Mouse (Mus musculus) activated CD4-positive, CD25-positive, alpha-beta regulatory T cell (primary cell): ENCODE results near the gene Afap1l2. TPM values are rescaled to one million over a fixed set of nuclear protein-coding genes. Genes with fewer than 3 reads are reported as not detected.

Experiments
- polyA plus RNA-seq, 2 experiments: library from polyadenylated mRNA; unstranded; fragments of 100-300 nt; shearing (Covaris generic); gene quantifications; one replicate each; pipeline ENCODE4 v1.2.1; 2017

Afap1l2 gene
- under 1 TPM in 1 of 2 experiments, not detected in 1; 0.12 TPM for polyA plus RNA-seq

DNA sequence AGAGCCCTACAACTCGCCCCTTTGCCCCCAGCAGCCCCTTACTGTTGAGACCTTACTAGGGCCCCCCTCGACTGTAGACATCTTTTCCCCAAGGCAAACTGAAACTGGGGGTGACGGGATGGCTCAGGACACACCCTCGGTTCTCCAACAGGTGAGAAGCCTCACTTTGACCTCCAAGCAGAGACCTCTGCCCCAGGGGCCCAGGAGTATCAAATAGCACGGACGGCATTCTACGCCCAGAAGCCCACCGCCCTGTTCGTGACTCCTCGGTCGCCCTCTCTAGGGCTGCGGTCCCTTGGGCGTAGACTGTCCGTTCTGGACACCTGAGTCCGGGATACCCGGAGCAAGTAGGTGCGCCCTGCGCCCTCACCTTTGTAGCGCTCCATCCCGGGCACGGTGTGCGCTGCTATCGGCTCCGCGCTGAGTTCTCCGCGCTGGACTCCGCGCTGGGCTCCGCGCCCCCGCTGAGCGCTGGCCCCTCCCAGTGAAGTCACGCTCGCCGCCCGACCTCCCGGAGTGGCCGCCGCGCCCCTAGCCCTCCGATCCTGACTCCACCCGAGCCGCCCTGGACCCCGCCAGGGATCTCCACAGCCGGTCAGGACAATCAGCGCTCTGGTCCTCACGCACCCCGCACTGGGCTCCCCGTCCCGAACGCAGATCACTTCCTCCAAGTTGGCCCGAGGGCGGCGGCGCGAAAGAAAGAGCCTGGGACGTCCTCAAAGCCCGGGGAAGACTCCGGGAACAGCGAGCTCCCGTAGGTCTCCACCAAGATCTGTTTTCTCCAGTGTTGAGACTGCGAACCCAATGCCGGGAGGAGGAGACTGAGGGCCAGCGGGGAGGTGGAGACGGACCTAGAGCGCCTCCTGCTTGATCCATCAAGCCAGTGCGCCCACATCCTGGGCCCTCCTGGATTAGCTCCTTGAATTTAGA is at the start of gene Afap1l2:
Afap1l2 (minus strand) TSS at position 448 of the 930 bp plus-strand sequence.

DNA sequence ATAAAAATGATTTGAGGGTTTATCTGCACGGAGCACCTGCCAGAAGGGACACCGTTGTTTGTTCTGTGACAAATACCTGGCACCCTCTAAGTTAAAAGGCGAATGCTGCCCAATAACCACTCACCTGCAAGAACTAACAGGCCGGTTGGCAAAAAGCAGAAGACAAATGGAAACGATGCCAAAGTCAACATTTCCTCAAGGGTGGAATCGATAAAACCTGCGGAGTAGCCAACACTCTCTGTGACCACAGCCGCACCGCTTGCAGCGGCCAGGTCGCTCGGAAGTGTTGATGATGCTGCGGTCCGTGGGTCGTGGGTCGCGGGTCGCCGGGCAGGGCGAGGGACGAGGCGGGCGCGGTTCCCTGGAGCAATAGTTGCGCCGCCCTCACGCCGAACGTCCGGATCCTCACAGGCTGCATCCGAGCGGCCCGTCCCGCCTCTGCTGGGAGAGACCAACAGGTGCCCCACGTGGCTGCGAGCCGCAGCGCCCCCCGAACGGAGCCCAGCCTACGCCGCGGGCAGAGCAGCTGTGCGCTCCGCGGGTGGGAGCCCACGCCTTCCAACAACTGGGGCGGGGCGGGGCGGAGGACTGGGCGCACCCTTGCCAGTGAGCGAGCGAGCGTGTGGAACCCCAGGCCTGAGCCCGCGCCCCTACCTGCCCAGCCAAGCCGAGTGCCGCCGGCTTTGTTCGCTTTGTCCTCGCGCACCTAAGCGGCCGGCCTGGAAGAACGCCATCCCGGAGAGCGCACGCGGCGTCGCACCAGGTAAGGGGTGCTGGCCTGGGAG is 134.0 kb downstream of the Afap1l2 start, which contains the start of gene Vwa2:
Vwa2 (plus strand) TSS at position 434 of the 785 bp plus-strand sequence.

Other genes with a start within 250 kb of the Afap1l2 start
- gene Ccdc186, start 186.0 kb downstream of the Afap1l2 start, polyA plus RNA-seq, result 10 to 100 TPM; 18.2 to 19.0 TPM
- gene Tdrd1, start 182.0 kb downstream of the Afap1l2 start, polyA plus RNA-seq, result under 1 TPM in 1 of 2 experiments, not detected in 1; 0.12 TPM
- not detected for gene Vwa2, start 134.0 kb downstream of the Afap1l2 start, polyA plus RNA-seq